Mouse (Mus musculus) liver, embryonic 12.5 days (tissue): ENCODE data around the gene Pigf. TPM values are rescaled to one million over a fixed set of nuclear protein-coding genes. Genes with fewer than 3 reads are reported as not detected.

ENCODE experiments used
- ATAC-seq: fragments of 200-750 bp; cut with Nextera tagmentation; 2 replicates; pipeline ENCODE4 v1.8.0; 2017; ENCODE audit warnings: moderate number of reproducible peaks, mild to moderate bottlenecking, moderate library complexity
- H3K27ac ChIP-seq: fragments of 300-500 bp; sonication (generic); 2 replicates; pipeline ENCODE4 v1.5.1; 2016; ENCODE audit warnings: mild to moderate bottlenecking
- H3K27me3 ChIP-seq: fragments of 300-500 bp; sonication (generic); replicated peaks from 2 replicates; pipeline ENCODE4 v1.6.1; 2016; ENCODE audit warnings: mild to moderate bottlenecking, moderate library complexity
- H3K36me3 ChIP-seq: fragments of 300-500 bp; sonication (generic); 2 replicates; pipeline ENCODE4 v1.6.1; 2016; ENCODE audit warnings: mild to moderate bottlenecking, moderate library complexity
- H3K4me1 ChIP-seq: fragments of 300-500 bp; sonication (generic); 2 replicates; pipeline ENCODE4 v1.6.1; 2016
- H3K4me2 ChIP-seq: fragments of 300-500 bp; sonication (generic); 2 replicates; pipeline ENCODE4 v1.6.1; 2016; ENCODE audit warnings: mild to moderate bottlenecking, moderate library complexity
- H3K4me3 ChIP-seq: fragments of 300-500 bp; sonication (generic); 2 replicates; pipeline ENCODE4 v1.5.1; 2016; ENCODE audit warnings: mild to moderate bottlenecking, moderate library complexity
- H3K9ac ChIP-seq: fragments of 300-500 bp; sonication (generic); 2 replicates; pipeline ENCODE4 v1.6.1; 2016; ENCODE audit warnings: mild to moderate bottlenecking, moderate library complexity
- H3K9me3 ChIP-seq: fragments of 300-500 bp; sonication (generic); replicated peaks from 2 replicates; pipeline ENCODE4 v1.6.1; 2016; ENCODE audit warnings: mild to moderate bottlenecking, moderate library complexity
- WGBS: fragments of 180-500 bp; shearing (Covaris S2); methylation state at CpG from one replicate; pipeline ENCODE4 v1.1.7; 2016; ENCODE audit not compliant: insufficient replicate concordance; 5-methylcytosine and 5-hydroxymethylcytosine counted together
- polyA plus RNA-seq: library from polyadenylated mRNA; unstranded; fragments of >200 nt; fragmentation: Nextera tagmentation; extraction: Ambion mirVana; gene quantifications from 2 replicates; pipeline ENCODE4 v1.2.1, GENCODE M21; 2016

The Pigf gene
- polyA plus RNA-seq, 1 experiment from 2014 or later, result 18.6 TPM

- Histone ChIP-seq H3K27me3 (no peaks in the 10 kb centered on the region), H3K27ac (no peak overlapping the region), H3K4me2 (no peak overlapping the region), H3K4me3 (no peak overlapping the region), H3K36me3 (0 out of 2 replicates have a peak, but pooled peaks cover 3% of the 10 kb centered on the region), H3K9ac (no peak overlapping the region), H3K9me3 (no peaks in the 10 kb centered on the region), H3K4me1 (0 out of 2 replicates have a peak, but pooled peaks cover 3% of the 10 kb centered on the region)
- no peak for ATAC-seq
- 64% methylated on average over 10 of the region's 10 CpGs for WGBS
Measured at GRCm38 (mm10) chr17:86976387-86976786, 48.8 kb downstream of the Pigf start.

- Histone ChIP-seq H3K4me2 (no peak overlapping the region), H3K4me1 (0 out of 2 replicates have a peak, but pooled peaks cover 3% of the 10 kb centered on the region), H3K9me3 (no peaks in the 10 kb centered on the region), H3K36me3 (peaks cover 14% of the 10 kb centered on the region), H3K27ac (no peak overlapping the region), H3K27me3 (no peaks in the 10 kb centered on the region), H3K4me3 (no peak overlapping the region), H3K9ac (no peak overlapping the region)
- 74% methylated on average over 2 of the region's 2 CpGs for WGBS
- ATAC-seq, result no peak
Measured at GRCm38 (mm10) chr17:86973097-86973496, 52.1 kb downstream of the Pigf start.

GRCm38 (mm10) chr17:86971860-86972259, 53.3 kb downstream of the Pigf start:
- no peak for ATAC-seq
- Histone ChIP-seq H3K4me3 (no peak overlapping the region), H3K4me2 (no peak overlapping the region), H3K27ac (no peak overlapping the region), H3K9me3 (no peaks in the 10 kb centered on the region), H3K27me3 (no peaks in the 10 kb centered on the region), H3K4me1 (0 out of 2 replicates have a peak, but pooled peaks cover 3% of the 10 kb centered on the region), H3K9ac (no peak overlapping the region), H3K36me3 (peaks cover 14% of the 10 kb centered on the region)
- WGBS, result 67% methylated on average over 7 of the region's 7 CpGs

GRCm38 (mm10) chr17:86971036-86971435, 54.2 kb downstream of the Pigf start:
- WGBS, result 64% methylated on average over 5 of the region's 5 CpGs
- no peak overlapping the region for H3K9ac ChIP-seq

GRCm38 (mm10) chr17:86970026-86970750, 55.0 kb downstream of the Pigf start:
- H3K4me3 ChIP-seq, result no peak overlapping the region
- no peak overlapping the region for H3K27ac ChIP-seq
- no peak overlapping the region for H3K4me2 ChIP-seq
- no peaks in the 10 kb centered on the region for H3K9me3 ChIP-seq
- H3K36me3 ChIP-seq, result peaks cover 14% of the 10 kb centered on the region
- no peak for ATAC-seq
- no peak overlapping the region for H3K9ac ChIP-seq
- 78% methylated on average over 14 of the region's 15 CpGs for WGBS
- 0 out of 2 replicates have a peak, but pooled peaks cover 3% of the 10 kb centered on the region for H3K4me1 ChIP-seq
- no peaks in the 10 kb centered on the region for H3K27me3 ChIP-seq

More at GRCm38 (mm10) chr17:86971036-86971435, 54.2 kb downstream of the Pigf start:
- 0 out of 2 replicates have a peak, but pooled peaks cover 3% of the 10 kb centered on the region for H3K4me1 ChIP-seq
- no peaks in the 10 kb centered on the region for H3K27me3 ChIP-seq
- no peak overlapping the region for H3K4me2 ChIP-seq
- no peak overlapping the region for H3K4me3 ChIP-seq
- no peak for ATAC-seq
- no peak overlapping the region for H3K27ac ChIP-seq
- H3K36me3 ChIP-seq, result peaks cover 14% of the 10 kb centered on the region
- H3K9me3 ChIP-seq, result no peaks in the 10 kb centered on the region

GRCm38 (mm10) chr17:86969582-86969981, 55.6 kb downstream of the Pigf start:
- ATAC-seq, result no peak
- no peaks in the 10 kb centered on the region for H3K9me3 ChIP-seq
- H3K4me3 ChIP-seq, result no peak overlapping the region
- WGBS, result 54% methylated on average over 5 of the region's 5 CpGs
- no peak overlapping the region for H3K9ac ChIP-seq
- H3K36me3 ChIP-seq, result peaks cover 11% of the 10 kb centered on the region
- peaks cover 2% of the 10 kb centered on the region; the same call in 1 of the 2 replicates for H3K27me3 ChIP-seq
- H3K4me1 ChIP-seq, result 0 out of 2 replicates have a peak, but pooled peaks cover 3% of the 10 kb centered on the region
- no peak overlapping the region for H3K4me2 ChIP-seq
- no peak overlapping the region for H3K27ac ChIP-seq

- no peak for ATAC-seq
- Histone ChIP-seq H3K4me2 (no peak overlapping the region), H3K4me3 (no peak overlapping the region), H3K9me3 (no peaks in the 10 kb centered on the region), H3K27ac (no peak overlapping the region), H3K9ac (no peak overlapping the region), H3K36me3 (peaks cover 11% of the 10 kb centered on the region), H3K27me3 (peaks cover 12% of the 10 kb centered on the region), H3K4me1 (peaks cover 13% of the 10 kb centered on the region; the same call in 1 of the 2 replicates)
- 65% methylated on average over 5 of the region's 5 CpGs for WGBS
Measured at GRCm38 (mm10) chr17:86968581-86968980, 56.6 kb downstream of the Pigf start.

- no peak overlapping the region for H3K27ac ChIP-seq
- peaks cover 20% of the 10 kb centered on the region for H3K27me3 ChIP-seq
- no peak for ATAC-seq
- no peak overlapping the region for H3K9ac ChIP-seq
- no peak overlapping the region for H3K4me3 ChIP-seq
- peaks cover 11% of the 10 kb centered on the region for H3K36me3 ChIP-seq
- H3K4me2 ChIP-seq, result no peak overlapping the region
- peaks cover 14% of the 10 kb centered on the region; the same call in 1 of the 2 replicates for H3K4me1 ChIP-seq
- no peaks in the 10 kb centered on the region for H3K9me3 ChIP-seq
- 63% methylated on average over 10 of the region's 10 CpGs for WGBS
Measured at GRCm38 (mm10) chr17:86967536-86968525, 57.4 kb downstream of the Pigf start.

GRCm38 (mm10) chr17:86967048-86967447, 58.2 kb downstream of the Pigf start:
- no peak for ATAC-seq
- no peak overlapping the region for H3K9ac ChIP-seq
- WGBS, result 82% methylated on average over 12 of the region's 12 CpGs
- no peak overlapping the region for H3K27ac ChIP-seq
- H3K4me1 ChIP-seq, result peaks cover 15% of the 10 kb centered on the region; the same call in 1 of the 2 replicates
- peaks cover 28% of the 10 kb centered on the region for H3K27me3 ChIP-seq
- H3K36me3 ChIP-seq, result peaks cover 11% of the 10 kb centered on the region
- H3K4me3 ChIP-seq, result no peak overlapping the region
- no peak overlapping the region for H3K4me2 ChIP-seq
- no peaks in the 10 kb centered on the region for H3K9me3 ChIP-seq

GRCm38 (mm10) chr17:86966040-86966439, 59.2 kb downstream of the Pigf start:
- H3K36me3 ChIP-seq, result peaks cover 11% of the 10 kb centered on the region
- peaks cover 22% of the 10 kb centered on the region; the same call in 1 of the 2 replicates for H3K4me1 ChIP-seq
- peaks cover 38% of the 10 kb centered on the region for H3K27me3 ChIP-seq
- ATAC-seq, result no peak
- no peaks in the 10 kb centered on the region for H3K9me3 ChIP-seq
- 66% methylated on average over 10 of the region's 10 CpGs for WGBS
- H3K4me3 ChIP-seq, result no peak overlapping the region
- H3K4me2 ChIP-seq, result no peak overlapping the region
- no peak overlapping the region for H3K27ac ChIP-seq
- H3K9ac ChIP-seq, result no peak overlapping the region

- Histone ChIP-seq H3K9ac (no peak overlapping the region), H3K4me1 (peaks cover 22% of the 10 kb centered on the region; the same call in 1 of the 2 replicates), H3K4me2 (peak overlapping the region; percentile 93), H3K27me3 (peaks cover 39% of the 10 kb centered on the region), H3K9me3 (no peaks in the 10 kb centered on the region), H3K27ac (no peak overlapping the region), H3K4me3 (no peak overlapping the region), H3K36me3 (peaks cover 6% of the 10 kb centered on the region)
- ATAC-seq, result no peak
- WGBS, result 73% methylated on average over 8 of the region's 8 CpGs
Measured at GRCm38 (mm10) chr17:86965121-86965520, 60.1 kb downstream of the Pigf start.
